Mouse (Mus musculus): ENCODE results near the gene Zfp217. TPM values are rescaled to one million over a fixed set of nuclear protein-coding genes. Genes with fewer than 3 reads are reported as not detected.

The Zfp217 gene
- polyA plus RNA-seq, 1 experiment from 2014 or later = 3.6 TPM

DNA sequence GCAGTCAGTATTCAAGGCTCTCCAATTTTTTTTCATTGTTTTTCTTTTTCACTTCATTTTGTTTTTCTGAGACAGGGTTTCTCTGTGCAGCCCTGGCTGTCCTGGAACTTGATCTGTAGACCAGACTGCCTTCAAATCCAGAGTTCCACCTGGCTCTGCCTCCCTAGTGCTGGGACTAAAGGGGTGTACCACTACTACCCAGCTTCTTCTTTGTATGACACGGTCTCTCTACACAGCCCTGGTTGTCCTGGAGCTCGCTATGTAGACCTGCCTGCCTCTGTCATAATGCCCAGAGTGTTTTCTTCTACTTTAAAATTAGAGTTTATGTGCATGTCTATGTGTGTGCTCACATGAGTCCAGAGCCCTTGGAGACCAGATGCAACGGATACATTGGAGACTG is 27.3 kb upstream of the Zfp217 start:
- Histone ChIP-seq H3K4me1 (ENCODE audit: control insufficient read depth, insufficient read depth, low read length) (peaks cover 28% of the 10 kb centered on the region), H3K9me3 (ENCODE audit: control insufficient read depth, low read length) (no peaks in the 10 kb centered on the region), H3K27me3 (replicated peaks; ENCODE audit: control insufficient read depth, insufficient read depth, low read length) (no peaks in the 10 kb centered on the region), H3K27ac (replicated peaks; ENCODE audit: low read depth, low read length) (peak overlapping the region; percentile 19; the same call in 1 of the 2 replicates), H3K36me3 (ENCODE audit: control insufficient read depth, insufficient read depth, low read length) (no peaks in the 10 kb centered on the region), H3K4me3 (ENCODE audit: low read depth, low read length) (no peak overlapping the region), H3K9ac (ENCODE audit: low read depth, low read length) (no peak overlapping the region), H3K4me2 (ENCODE audit: low read depth, low read length) (no peak overlapping the region)
- DNase-seq (ENCODE audit: low spot score) = no peak
- 71% methylated on average over 3 of the region's 3 CpGs for WGBS
- ATAC-seq (ENCODE audit: low read depth) = no peak

- Histone ChIP-seq H3K27ac (replicated peaks; ENCODE audit: low read depth, low read length) (no peak overlapping the region), H3K36me3 (ENCODE audit: control insufficient read depth, insufficient read depth, low read length) (no peaks in the 10 kb centered on the region), H3K9me3 (ENCODE audit: control insufficient read depth, low read length) (no peaks in the 10 kb centered on the region), H3K4me1 (ENCODE audit: control insufficient read depth, insufficient read depth, low read length) (no peaks in the 10 kb centered on the region; the same call in 1 of the 2 replicates), H3K4me2 (ENCODE audit: low read depth, low read length) (no peak overlapping the region), H3K9ac (ENCODE audit: low read depth, low read length) (no peak overlapping the region), H3K27me3 (replicated peaks; ENCODE audit: control insufficient read depth, insufficient read depth, low read length) (no peaks in the 10 kb centered on the region), H3K4me3 (ENCODE audit: low read depth, low read length) (no peak overlapping the region)
- ATAC-seq (ENCODE audit: low read depth) (no peak), DNase-seq (ENCODE audit: low spot score) (no peak)
Measured at GRCm38 (mm10) chr2:170169062-170169461, 21.2 kb upstream of the Zfp217 start.

GRCm38 (mm10) chr2:170165649-170166048 is 17.7 kb upstream of the Zfp217 start:
- no peak overlapping the region for H3K4me3 ChIP-seq (ENCODE audit: low read depth, low read length)
- no peak overlapping the region for H3K9ac ChIP-seq (ENCODE audit: low read depth, low read length)
- no peak overlapping the region for H3K27ac ChIP-seq (replicated peaks; ENCODE audit: low read depth, low read length)
- H3K4me2 ChIP-seq (ENCODE audit: low read depth, low read length) = no peak overlapping the region
- H3K36me3 ChIP-seq (ENCODE audit: control insufficient read depth, insufficient read depth, low read length) = no peaks in the 10 kb centered on the region
- H3K27me3 ChIP-seq (replicated peaks; ENCODE audit: control insufficient read depth, insufficient read depth, low read length) = no peaks in the 10 kb centered on the region
- ATAC-seq (ENCODE audit: low read depth) (no peak), DNase-seq (ENCODE audit: low spot score) (no peak)
- no peaks in the 10 kb centered on the region for H3K9me3 ChIP-seq (ENCODE audit: control insufficient read depth, low read length)
- 75% methylated on average over 10 of the region's 10 CpGs for WGBS
- H3K4me1 ChIP-seq (ENCODE audit: control insufficient read depth, insufficient read depth, low read length) = no peaks in the 10 kb centered on the region

DNA sequence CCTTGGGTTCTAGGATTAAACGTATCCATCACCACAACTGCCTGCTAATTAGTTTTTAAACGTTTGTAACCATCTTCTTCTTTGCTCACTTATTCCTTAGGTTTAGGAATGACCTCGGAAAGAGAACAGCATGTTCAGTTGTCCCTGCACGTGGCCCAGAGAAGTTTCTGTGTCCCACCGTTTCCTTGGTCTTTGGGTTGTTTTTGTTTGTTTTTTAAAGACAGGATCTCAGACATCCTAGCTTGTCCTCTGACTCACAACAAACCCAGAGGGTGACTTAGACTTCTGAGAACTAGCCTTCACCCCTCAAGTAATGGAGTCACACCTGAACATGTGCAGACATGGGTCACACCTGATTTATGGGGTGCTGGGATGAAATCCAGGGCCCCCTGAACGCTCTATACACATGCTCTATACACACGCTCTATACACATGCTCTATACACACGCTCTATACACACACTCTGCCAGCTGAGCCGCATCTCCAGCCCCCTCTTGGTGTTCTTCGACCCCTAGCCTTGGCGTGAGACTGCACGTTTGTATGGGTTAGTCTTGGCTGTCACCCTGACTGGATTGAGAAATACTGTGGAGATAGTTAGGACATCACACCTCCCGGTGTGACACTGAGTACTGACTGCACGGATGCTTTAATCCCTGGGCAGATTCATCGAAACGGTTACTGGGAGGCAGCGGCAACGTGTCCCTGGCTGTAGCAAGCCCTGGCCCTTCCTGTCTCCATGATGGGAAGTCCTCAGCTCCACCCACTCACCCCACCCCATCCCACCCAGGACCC is 16.0 kb upstream of the Zfp217 start:
- H3K27ac ChIP-seq (replicated peaks; ENCODE audit: low read depth, low read length) = no peak overlapping the region
- ATAC-seq (ENCODE audit: low read depth) = no peak
- H3K9ac ChIP-seq (ENCODE audit: low read depth, low read length) = no peak overlapping the region
- no peaks in the 10 kb centered on the region for H3K4me1 ChIP-seq (ENCODE audit: control insufficient read depth, insufficient read depth, low read length)
- WGBS = 81% methylated on average over 18 of the region's 18 CpGs
- no peak for DNase-seq (ENCODE audit: low spot score)
- H3K4me2 ChIP-seq (ENCODE audit: low read depth, low read length) = no peak overlapping the region
- H3K36me3 ChIP-seq (ENCODE audit: control insufficient read depth, insufficient read depth, low read length) = no peaks in the 10 kb centered on the region
- no peaks in the 10 kb centered on the region for H3K27me3 ChIP-seq (replicated peaks; ENCODE audit: control insufficient read depth, insufficient read depth, low read length)
- no peak overlapping the region for H3K4me3 ChIP-seq (ENCODE audit: low read depth, low read length)
- no peaks in the 10 kb centered on the region for H3K9me3 ChIP-seq (ENCODE audit: control insufficient read depth, low read length)

- ATAC-seq (ENCODE audit: low read depth) = 0 out of 2 replicates have a peak, but pooled peaks have one; percentile 41
- H3K27ac ChIP-seq (replicated peaks; ENCODE audit: low read depth, low read length) = no peak overlapping the region; the same call in 1 of the 2 replicates
- no peak overlapping the region; the same call in 1 of the 2 replicates for H3K9ac ChIP-seq (ENCODE audit: low read depth, low read length)
- DNase-seq (ENCODE audit: low spot score) = peak; percentile 48
- H3K36me3 ChIP-seq (ENCODE audit: control insufficient read depth, insufficient read depth, low read length) = no peaks in the 10 kb centered on the region
- H3K4me3 ChIP-seq (ENCODE audit: low read depth, low read length) = no peak overlapping the region
- no peaks in the 10 kb centered on the region for H3K9me3 ChIP-seq (ENCODE audit: control insufficient read depth, low read length)
- H3K27me3 ChIP-seq (replicated peaks; ENCODE audit: control insufficient read depth, insufficient read depth, low read length) = no peaks in the 10 kb centered on the region
- 47% methylated on average over 15 of the region's 15 CpGs for WGBS
- peaks cover 6% of the 10 kb centered on the region; the same call in 1 of the 2 replicates for H3K4me1 ChIP-seq (ENCODE audit: control insufficient read depth, insufficient read depth, low read length)
- H3K4me2 ChIP-seq (ENCODE audit: low read depth, low read length) = peak overlapping the region; percentile 25
Measured at GRCm38 (mm10) chr2:170159795-170160568, 12.1 kb upstream of the Zfp217 start.

DNA sequence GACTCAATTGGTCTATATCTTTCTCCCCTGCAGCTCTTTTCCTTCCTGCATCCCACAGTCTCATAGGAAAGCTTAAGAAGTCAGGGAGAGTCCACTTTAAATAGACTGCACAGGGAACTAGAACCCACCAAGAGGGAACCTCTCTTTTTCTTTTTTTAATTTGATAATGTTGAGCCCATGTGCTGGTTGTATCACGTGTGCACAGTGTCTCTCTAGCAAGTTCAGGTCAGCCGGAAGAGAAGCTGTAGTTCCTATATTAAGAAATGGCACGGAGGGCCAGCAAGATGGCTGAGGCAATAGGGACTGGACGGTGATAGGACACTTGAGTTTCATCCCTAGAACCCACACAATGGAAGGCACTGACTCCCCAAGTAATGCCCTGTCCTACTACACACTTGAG is 11.1 kb upstream of the Zfp217 start:
- no peaks in the 10 kb centered on the region for H3K9me3 ChIP-seq (ENCODE audit: control insufficient read depth, low read length)
- DNase-seq (ENCODE audit: low spot score) = no peak
- H3K27ac ChIP-seq (replicated peaks; ENCODE audit: low read depth, low read length) = no peak overlapping the region
- no peaks in the 10 kb centered on the region for H3K36me3 ChIP-seq (ENCODE audit: control insufficient read depth, insufficient read depth, low read length)
- 86% methylated on average over 4 of the region's 4 CpGs for WGBS
- H3K4me2 ChIP-seq (ENCODE audit: low read depth, low read length) = no peak overlapping the region
- H3K27me3 ChIP-seq (replicated peaks; ENCODE audit: control insufficient read depth, insufficient read depth, low read length) = no peaks in the 10 kb centered on the region
- peaks cover 11% of the 10 kb centered on the region; the same call in 1 of the 2 replicates for H3K4me1 ChIP-seq (ENCODE audit: control insufficient read depth, insufficient read depth, low read length)
- no peak for ATAC-seq (ENCODE audit: low read depth)
- no peak overlapping the region for H3K4me3 ChIP-seq (ENCODE audit: low read depth, low read length)
- no peak overlapping the region for H3K9ac ChIP-seq (ENCODE audit: low read depth, low read length)

DNA sequence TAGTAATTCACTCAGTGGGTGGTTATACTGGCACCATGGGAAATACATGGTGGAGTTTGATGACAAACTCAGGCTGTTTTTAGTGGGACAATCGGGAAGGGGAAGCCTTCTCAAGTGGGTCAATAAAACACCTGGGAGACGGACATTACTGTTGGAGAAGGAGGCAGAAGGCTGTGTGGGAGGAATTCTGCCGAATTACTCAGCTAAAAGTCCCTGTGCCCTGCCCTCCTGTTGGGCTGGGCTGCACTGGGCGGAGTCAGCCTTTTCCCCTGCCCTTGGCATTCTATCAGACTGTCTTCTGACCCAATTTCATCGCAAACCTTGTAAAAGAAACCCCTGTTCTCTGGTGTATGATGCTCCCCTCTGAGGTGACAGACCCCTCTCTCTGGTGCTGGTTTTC is 10.3 kb upstream of the Zfp217 start:
- no peak overlapping the region for H3K9ac ChIP-seq (ENCODE audit: low read depth, low read length)
- ATAC-seq (ENCODE audit: low read depth) (no peak), DNase-seq (ENCODE audit: low spot score) (no peak)
- H3K4me2 ChIP-seq (ENCODE audit: low read depth, low read length) = no peak overlapping the region
- no peaks in the 10 kb centered on the region for H3K27me3 ChIP-seq (replicated peaks; ENCODE audit: control insufficient read depth, insufficient read depth, low read length)
- WGBS = 45% methylated on average over 5 of the region's 5 CpGs
- no peaks in the 10 kb centered on the region for H3K9me3 ChIP-seq (ENCODE audit: control insufficient read depth, low read length)
- H3K4me1 ChIP-seq (ENCODE audit: control insufficient read depth, insufficient read depth, low read length) = peaks cover 19% of the 10 kb centered on the region; the same call in 1 of the 2 replicates
- H3K4me3 ChIP-seq (ENCODE audit: low read depth, low read length) = no peak overlapping the region
- no peaks in the 10 kb centered on the region for H3K36me3 ChIP-seq (ENCODE audit: control insufficient read depth, insufficient read depth, low read length)
- H3K27ac ChIP-seq (replicated peaks; ENCODE audit: low read depth, low read length) = no peak overlapping the region

- 48% methylated on average over 10 of the region's 11 CpGs for WGBS
- no peak overlapping the region for H3K9ac ChIP-seq (ENCODE audit: low read depth, low read length)
- H3K4me1 ChIP-seq (ENCODE audit: control insufficient read depth, insufficient read depth, low read length) = peaks cover 25% of the 10 kb centered on the region
- no peaks in the 10 kb centered on the region for H3K9me3 ChIP-seq (ENCODE audit: control insufficient read depth, low read length)
- ATAC-seq (ENCODE audit: low read depth) (no peak), DNase-seq (ENCODE audit: low spot score) (no peak)
- H3K4me3 ChIP-seq (ENCODE audit: low read depth, low read length) = no peak overlapping the region
- H3K27me3 ChIP-seq (replicated peaks; ENCODE audit: control insufficient read depth, insufficient read depth, low read length) = no peaks in the 10 kb centered on the region
- no peak overlapping the region for H3K4me2 ChIP-seq (ENCODE audit: low read depth, low read length)
- H3K36me3 ChIP-seq (ENCODE audit: control insufficient read depth, insufficient read depth, low read length) = no peaks in the 10 kb centered on the region
- no peak overlapping the region for H3K27ac ChIP-seq (replicated peaks; ENCODE audit: low read depth, low read length)
Measured at GRCm38 (mm10) chr2:170157280-170158200, 9.6 kb upstream of the Zfp217 start.

Measured in embryonic facial prominence, embryonic 14.5 days (tissue).